Mouse (Mus musculus) neural tube, embryonic 15.5 days (tissue): ENCODE data around the gene Ficd. TPM values are rescaled to one million over a fixed set of nuclear protein-coding genes. Genes with fewer than 3 reads are reported as not detected.
A peak's percentile ranks its signal among the peaks of the same experiment; 100 is the strongest.

ENCODE experiments used
- ATAC-seq: fragments of 200-750 bp; cut with Nextera tagmentation; 2 replicates; pipeline ENCODE4 v1.8.0; 2017; ENCODE audit warnings: mild to moderate bottlenecking, moderate TSS enrichment, moderate library complexity; ENCODE audit not compliant: low FRiP score
- H3K27ac ChIP-seq: fragments of 300-500 bp; sonication (generic); replicated peaks from 2 replicates; pipeline ENCODE4 v1.5.1; 2015; ENCODE audit warnings: mild to moderate bottlenecking, inconsistent platforms
- H3K27me3 ChIP-seq: fragments of 300-500 bp; sonication (generic); replicated peaks from 2 replicates; pipeline ENCODE4 v1.6.1; 2015; ENCODE audit warnings: inconsistent platforms
- H3K36me3 ChIP-seq: fragments of 300-500 bp; sonication (generic); 2 replicates; pipeline ENCODE4 v1.6.1; 2015; ENCODE audit warnings: inconsistent platforms
- H3K4me1 ChIP-seq: fragments of 300-500 bp; sonication (generic); 2 replicates; pipeline ENCODE4 v1.6.1; 2015; ENCODE audit warnings: inconsistent platforms
- H3K4me2 ChIP-seq: fragments of 300-500 bp; sonication (generic); 2 replicates; pipeline ENCODE4 v1.6.1; 2015; ENCODE audit warnings: inconsistent platforms, mild to moderate bottlenecking, moderate library complexity
- H3K4me3 ChIP-seq: fragments of 300-500 bp; sonication (generic); replicated peaks from 2 replicates; pipeline ENCODE4 v1.5.1; 2015; ENCODE audit warnings: mild to moderate bottlenecking, inconsistent platforms
- H3K9ac ChIP-seq: fragments of 300-500 bp; sonication (generic); replicated peaks from 2 replicates; pipeline ENCODE4 v1.6.1; 2015; ENCODE audit warnings: mild to moderate bottlenecking, inconsistent platforms
- H3K9me3 ChIP-seq: fragments of 300-500 bp; sonication (generic); replicated peaks from 2 replicates; pipeline ENCODE4 v1.6.1; 2016; ENCODE audit warnings: inconsistent platforms
- WGBS: fragments of 180-500 bp; shearing (Covaris S2); methylation state at CpG from one replicate; pipeline ENCODE4 v1.1.7; 2015; ENCODE audit warnings: mixed read lengths; 5-methylcytosine and 5-hydroxymethylcytosine counted together
- polyA plus RNA-seq: library from polyadenylated mRNA; unstranded; fragments of >200 nt; fragmentation: Nextera tagmentation; extraction: Ambion mirVana; gene quantifications from 2 replicates; pipeline ENCODE4 v1.2.1, GENCODE M21; 2015

Ficd gene
- 9.6 and 11.1 TPM in 2 replicates for polyA plus RNA-seq

- under 1% methylated on average over 69 of the region's 71 CpGs for WGBS
- Histone ChIP-seq H3K27ac (peak within 1 kb of the TSS; percentile 98), H3K4me1 (peaks cover 33% of the 10 kb centered on the region), H3K9ac (peak within 1 kb of the TSS; percentile 74), H3K4me2 (peak within 1 kb of the TSS; percentile 86), H3K36me3 (peaks cover 24% of the 10 kb centered on the region), H3K4me3 (peak within 1 kb of the TSS; percentile 66), H3K27me3 (no peaks in the 10 kb centered on the region), H3K9me3 (no peaks in the 10 kb centered on the region)
- peak; percentile 94 for ATAC-seq
Observed at GRCm38 (mm10) chr5:113735345-113736112, at the start of gene Ficd. TSS of gene Ficd (plus strand) at chr5:113735803.

- ATAC-seq, result no peak
- peaks cover 31% of the 10 kb centered on the region for H3K4me1 ChIP-seq
- no peak overlapping the region for H3K4me2 ChIP-seq
- no peaks in the 10 kb centered on the region for H3K9me3 ChIP-seq
- no peaks in the 10 kb centered on the region for H3K36me3 ChIP-seq
- no peak overlapping the region for H3K4me3 ChIP-seq
- H3K27ac ChIP-seq, result no peak overlapping the region
- no peaks in the 10 kb centered on the region for H3K27me3 ChIP-seq
- H3K9ac ChIP-seq, result no peak overlapping the region
- 81% methylated on average over 5 of the region's 5 CpGs for WGBS
Observed at GRCm38 (mm10) chr5:113687514-113687913, 48.1 kb upstream of the Ficd start.

- ATAC-seq, result peak; percentile 72
- WGBS, result 11% methylated on average over 15 of the region's 15 CpGs
Observed at GRCm38 (mm10) chr5:113690069-113690548, 45.5 kb upstream of the Ficd start.

GRCm38 (mm10) chr5:113690866-113691265 lies 44.7 kb upstream of the Ficd start:
- H3K9me3 ChIP-seq, result no peaks in the 10 kb centered on the region
- peaks cover 39% of the 10 kb centered on the region for H3K4me1 ChIP-seq
- no peaks in the 10 kb centered on the region for H3K36me3 ChIP-seq
- peak overlapping the region; percentile 72 for H3K27ac ChIP-seq
- no peak overlapping the region for H3K4me3 ChIP-seq
- H3K4me2 ChIP-seq, result no peak overlapping the region
- H3K27me3 ChIP-seq, result no peaks in the 10 kb centered on the region
- no peak overlapping the region for H3K9ac ChIP-seq
- ATAC-seq, result no peak
- 94% methylated on average over 2 of the region's 2 CpGs for WGBS

More at GRCm38 (mm10) chr5:113690069-113690548, 45.5 kb upstream of the Ficd start:
- Histone ChIP-seq H3K4me3 (no peak overlapping the region), H3K9ac (no peak overlapping the region; the same call in 1 of the 2 replicates), H3K9me3 (no peaks in the 10 kb centered on the region), H3K27me3 (no peaks in the 10 kb centered on the region), H3K36me3 (no peaks in the 10 kb centered on the region), H3K27ac (peak overlapping the region; percentile 72), H3K4me1 (peaks cover 33% of the 10 kb centered on the region), H3K4me2 (peak overlapping the region; percentile 31)

- WGBS, result 89% methylated on average over 8 of the region's 8 CpGs
- no peak overlapping the region for H3K4me2 ChIP-seq
- no peak overlapping the region for H3K27ac ChIP-seq
- no peak for ATAC-seq
- no peaks in the 10 kb centered on the region for H3K9me3 ChIP-seq
- peaks cover 39% of the 10 kb centered on the region for H3K4me1 ChIP-seq
- no peaks in the 10 kb centered on the region for H3K27me3 ChIP-seq
- H3K9ac ChIP-seq, result no peak overlapping the region
- H3K36me3 ChIP-seq, result no peaks in the 10 kb centered on the region
- no peak overlapping the region for H3K4me3 ChIP-seq
Observed at GRCm38 (mm10) chr5:113693196-113693755, 42.3 kb upstream of the Ficd start.

GRCm38 (mm10) chr5:113694000-113694399 lies 41.6 kb upstream of the Ficd start:
- Histone ChIP-seq H3K27ac (peak overlapping the region; percentile 58; the same call in 1 of the 2 replicates), H3K27me3 (no peaks in the 10 kb centered on the region), H3K9ac (0 out of 2 replicates have a peak overlapping the region, but pooled peaks have one; percentile 7), H3K9me3 (no peaks in the 10 kb centered on the region), H3K4me1 (peaks cover 34% of the 10 kb centered on the region), H3K36me3 (no peaks in the 10 kb centered on the region), H3K4me3 (no peak overlapping the region), H3K4me2 (no peak overlapping the region)
- ATAC-seq, result no peak
- 47% methylated on average over 4 of the region's 4 CpGs for WGBS

- H3K9me3 ChIP-seq, result no peaks in the 10 kb centered on the region
- H3K27me3 ChIP-seq, result no peaks in the 10 kb centered on the region
- H3K36me3 ChIP-seq, result no peaks in the 10 kb centered on the region
- H3K4me1 ChIP-seq, result peaks cover 29% of the 10 kb centered on the region
- H3K4me2 ChIP-seq, result peak overlapping the region; percentile 9; the same call in 1 of the 2 replicates
- no peak for ATAC-seq
- H3K9ac ChIP-seq, result 0 out of 2 replicates have a peak overlapping the region, but pooled peaks have one; percentile 7
- peak overlapping the region; percentile 58 for H3K27ac ChIP-seq
- 9% methylated on average over 5 of the region's 5 CpGs for WGBS
- no peak overlapping the region for H3K4me3 ChIP-seq
Observed at GRCm38 (mm10) chr5:113694415-113694814, 41.2 kb upstream of the Ficd start.

- no peaks in the 10 kb centered on the region for H3K27me3 ChIP-seq
- H3K4me3 ChIP-seq, result no peak overlapping the region
- no peak overlapping the region for H3K4me2 ChIP-seq
- peaks cover 22% of the 10 kb centered on the region for H3K4me1 ChIP-seq
- 77% methylated on average over 19 of the region's 19 CpGs for WGBS
- no peaks in the 10 kb centered on the region for H3K36me3 ChIP-seq
- no peak overlapping the region for H3K9ac ChIP-seq
- no peak for ATAC-seq
- no peaks in the 10 kb centered on the region for H3K9me3 ChIP-seq
- no peak overlapping the region for H3K27ac ChIP-seq
Observed at GRCm38 (mm10) chr5:113700388-113701023, 35.1 kb upstream of the Ficd start.

GRCm38 (mm10) chr5:113703803-113704585 lies 31.6 kb upstream of the Ficd start:
- Histone ChIP-seq H3K4me2 (0 out of 2 replicates have a peak overlapping the region, but pooled peaks have one; percentile 11), H3K36me3 (no peaks in the 10 kb centered on the region), H3K9ac (no peak overlapping the region), H3K4me3 (no peak overlapping the region), H3K4me1 (peaks cover 21% of the 10 kb centered on the region), H3K9me3 (no peaks in the 10 kb centered on the region), H3K27ac (peak overlapping the region; percentile 67), H3K27me3 (no peaks in the 10 kb centered on the region)
- peak; percentile 71 for ATAC-seq
- 18% methylated on average over 21 of the region's 21 CpGs for WGBS

- no peaks in the 10 kb centered on the region for H3K27me3 ChIP-seq
- H3K4me1 ChIP-seq, result peaks cover 24% of the 10 kb centered on the region
- H3K4me3 ChIP-seq, result no peak overlapping the region
- no peak overlapping the region for H3K4me2 ChIP-seq
- ATAC-seq, result no peak
- no peaks in the 10 kb centered on the region for H3K36me3 ChIP-seq
- H3K9me3 ChIP-seq, result no peaks in the 10 kb centered on the region
- 74% methylated on average over 2 of the region's 2 CpGs for WGBS
- H3K27ac ChIP-seq, result no peak overlapping the region
- no peak overlapping the region for H3K9ac ChIP-seq
Observed at GRCm38 (mm10) chr5:113712861-113713260, 22.7 kb upstream of the Ficd start.
